Mouse (Mus musculus): ENCODE measurements at regions not wholly inside any gene's neighbourhood (a gene's known extent, or its start where the extent isn't known, plus 50 kb on each side); places are given as distances from the start of the nearest gene placed in this dataset.

GRCm38 (mm10) chr13:57236211-57236610 is 340.4 kb upstream of the Trpc7 start:
- no peak overlapping the region for H3K4me3 ChIP-seq (ENCODE audit: control insufficient read depth, low read depth, low read length)
- H3K27me3 ChIP-seq (ENCODE audit: control insufficient read depth, insufficient read depth, low read length) = no peaks in the 10 kb centered on the region
- H3K27ac ChIP-seq (ENCODE audit: control insufficient read depth, insufficient read depth, low read depth, low read length) = no peak overlapping the region
- no peaks in the 10 kb centered on the region for H3K4me1 ChIP-seq (ENCODE audit: control insufficient read depth, insufficient read depth, low read length)
- no peak for TF ChIP-seq CTCF (IDR thresholded peaks at IDR 0.05; ENCODE audit: control insufficient read depth, insufficient read depth, insufficient replicate concordance, low read depth, low read length)
- no peak for TF ChIP-seq POLR2A (IDR thresholded peaks at IDR 0.05; ENCODE audit: control insufficient read depth, low read depth, low read length)
- no peaks in the 10 kb centered on the region for H3K36me3 ChIP-seq (ENCODE audit: control insufficient read depth, insufficient read depth, low read length)

- Histone ChIP-seq H3K4me3 (ENCODE audit: control insufficient read depth, low read depth, low read length) (no peak overlapping the region), H3K27me3 (ENCODE audit: control insufficient read depth, insufficient read depth, low read length) (no peaks in the 10 kb centered on the region), H3K27ac (ENCODE audit: control insufficient read depth, insufficient read depth, low read depth, low read length) (no peak overlapping the region), H3K36me3 (ENCODE audit: control insufficient read depth, insufficient read depth, low read length) (no peaks in the 10 kb centered on the region), H3K4me1 (ENCODE audit: control insufficient read depth, insufficient read depth, low read length) (no peaks in the 10 kb centered on the region)
- no peak for TF ChIP-seq POLR2A (IDR thresholded peaks at IDR 0.05; ENCODE audit: control insufficient read depth, low read depth, low read length)
- TF ChIP-seq CTCF (IDR thresholded peaks at IDR 0.05; ENCODE audit: control insufficient read depth, insufficient read depth, insufficient replicate concordance, low read depth, low read length) = no peak
Observed at GRCm38 (mm10) chr13:57232906-57233305, 337.1 kb upstream of the Trpc7 start.

- no peak overlapping the region for H3K4me3 ChIP-seq (ENCODE audit: control insufficient read depth, low read depth, low read length)
- no peak for TF ChIP-seq CTCF (IDR thresholded peaks at IDR 0.05; ENCODE audit: control insufficient read depth, insufficient read depth, insufficient replicate concordance, low read depth, low read length)
- TF ChIP-seq POLR2A (IDR thresholded peaks at IDR 0.05; ENCODE audit: control insufficient read depth, low read depth, low read length) = no peak
- no peaks in the 10 kb centered on the region for H3K27me3 ChIP-seq (ENCODE audit: control insufficient read depth, insufficient read depth, low read length)
- no peak overlapping the region for H3K27ac ChIP-seq (ENCODE audit: control insufficient read depth, insufficient read depth, low read depth, low read length)
- H3K4me1 ChIP-seq (ENCODE audit: control insufficient read depth, insufficient read depth, low read length) = no peaks in the 10 kb centered on the region
- no peaks in the 10 kb centered on the region for H3K36me3 ChIP-seq (ENCODE audit: control insufficient read depth, insufficient read depth, low read length)
Observed at GRCm38 (mm10) chr13:57231666-57232065, 335.9 kb upstream of the Trpc7 start.

GRCm38 (mm10) chr13:57230253-57230652 is 334.5 kb upstream of the Trpc7 start:
- no peaks in the 10 kb centered on the region for H3K27me3 ChIP-seq (ENCODE audit: control insufficient read depth, insufficient read depth, low read length)

GRCm38 (mm10) chr13:57221092-57221491 is 325.3 kb upstream of the Trpc7 start:
- Histone ChIP-seq H3K27ac (ENCODE audit: control insufficient read depth, insufficient read depth, low read depth, low read length) (no peak overlapping the region), H3K4me1 (ENCODE audit: control insufficient read depth, insufficient read depth, low read length) (no peaks in the 10 kb centered on the region), H3K27me3 (ENCODE audit: control insufficient read depth, insufficient read depth, low read length) (no peaks in the 10 kb centered on the region), H3K36me3 (ENCODE audit: control insufficient read depth, insufficient read depth, low read length) (no peaks in the 10 kb centered on the region), H3K4me3 (ENCODE audit: control insufficient read depth, low read depth, low read length) (no peak overlapping the region)
- TF ChIP-seq CTCF (IDR thresholded peaks at IDR 0.05; ENCODE audit: control insufficient read depth, insufficient read depth, insufficient replicate concordance, low read depth, low read length) = no peak
- no peak for TF ChIP-seq POLR2A (IDR thresholded peaks at IDR 0.05; ENCODE audit: control insufficient read depth, low read depth, low read length)

More at GRCm38 (mm10) chr13:57230253-57230652, 334.5 kb upstream of the Trpc7 start:
- H3K36me3 ChIP-seq (ENCODE audit: control insufficient read depth, insufficient read depth, low read length) = no peaks in the 10 kb centered on the region
- TF ChIP-seq POLR2A (IDR thresholded peaks at IDR 0.05; ENCODE audit: control insufficient read depth, low read depth, low read length) (no peak), CTCF (IDR thresholded peaks at IDR 0.05; ENCODE audit: control insufficient read depth, insufficient read depth, insufficient replicate concordance, low read depth, low read length) (peak; percentile 17; the same call in 1 of the 2 replicates)
- H3K4me3 ChIP-seq (ENCODE audit: control insufficient read depth, low read depth, low read length) = no peak overlapping the region
- H3K4me1 ChIP-seq (ENCODE audit: control insufficient read depth, insufficient read depth, low read length) = no peaks in the 10 kb centered on the region
- no peak overlapping the region for H3K27ac ChIP-seq (ENCODE audit: control insufficient read depth, insufficient read depth, low read depth, low read length)

- Histone ChIP-seq H3K27me3 (ENCODE audit: control insufficient read depth, insufficient read depth, low read length) (no peaks in the 10 kb centered on the region), H3K27ac (ENCODE audit: control insufficient read depth, insufficient read depth, low read depth, low read length) (no peak overlapping the region), H3K4me3 (ENCODE audit: control insufficient read depth, low read depth, low read length) (no peak overlapping the region), H3K36me3 (ENCODE audit: control insufficient read depth, insufficient read depth, low read length) (no peaks in the 10 kb centered on the region), H3K4me1 (ENCODE audit: control insufficient read depth, insufficient read depth, low read length) (no peaks in the 10 kb centered on the region)
- TF ChIP-seq POLR2A (IDR thresholded peaks at IDR 0.05; ENCODE audit: control insufficient read depth, low read depth, low read length) (no peak), CTCF (IDR thresholded peaks at IDR 0.05; ENCODE audit: control insufficient read depth, insufficient read depth, insufficient replicate concordance, low read depth, low read length) (no peak)
Observed at GRCm38 (mm10) chr13:57216161-57216560, 320.4 kb upstream of the Trpc7 start.

- Histone ChIP-seq H3K4me3 (ENCODE audit: control insufficient read depth, low read depth, low read length) (no peak overlapping the region), H3K27me3 (ENCODE audit: control insufficient read depth, insufficient read depth, low read length) (no peaks in the 10 kb centered on the region), H3K4me1 (ENCODE audit: control insufficient read depth, insufficient read depth, low read length) (no peaks in the 10 kb centered on the region), H3K36me3 (ENCODE audit: control insufficient read depth, insufficient read depth, low read length) (no peaks in the 10 kb centered on the region), H3K27ac (ENCODE audit: control insufficient read depth, insufficient read depth, low read depth, low read length) (no peak overlapping the region)
- TF ChIP-seq POLR2A (IDR thresholded peaks at IDR 0.05; ENCODE audit: control insufficient read depth, low read depth, low read length) (no peak), CTCF (IDR thresholded peaks at IDR 0.05; ENCODE audit: control insufficient read depth, insufficient read depth, insufficient replicate concordance, low read depth, low read length) (no peak)
Observed at GRCm38 (mm10) chr13:57212251-57212650, 316.5 kb upstream of the Trpc7 start.

GRCm38 (mm10) chr13:57191195-57191594 is 295.4 kb upstream of the Trpc7 start:
- no peaks in the 10 kb centered on the region for H3K36me3 ChIP-seq (ENCODE audit: control insufficient read depth, insufficient read depth, low read length)
- H3K4me3 ChIP-seq (ENCODE audit: control insufficient read depth, low read depth, low read length) = no peak overlapping the region
- no peaks in the 10 kb centered on the region for H3K27me3 ChIP-seq (ENCODE audit: control insufficient read depth, insufficient read depth, low read length)
- H3K27ac ChIP-seq (ENCODE audit: control insufficient read depth, insufficient read depth, low read depth, low read length) = no peak overlapping the region
- TF ChIP-seq CTCF (IDR thresholded peaks at IDR 0.05; ENCODE audit: control insufficient read depth, insufficient read depth, insufficient replicate concordance, low read depth, low read length) (no peak), POLR2A (IDR thresholded peaks at IDR 0.05; ENCODE audit: control insufficient read depth, low read depth, low read length) (no peak)
- H3K4me1 ChIP-seq (ENCODE audit: control insufficient read depth, insufficient read depth, low read length) = no peaks in the 10 kb centered on the region
